Mouse (Mus musculus): Measurements from ENCODE around the gene Pum2.

DNA sequence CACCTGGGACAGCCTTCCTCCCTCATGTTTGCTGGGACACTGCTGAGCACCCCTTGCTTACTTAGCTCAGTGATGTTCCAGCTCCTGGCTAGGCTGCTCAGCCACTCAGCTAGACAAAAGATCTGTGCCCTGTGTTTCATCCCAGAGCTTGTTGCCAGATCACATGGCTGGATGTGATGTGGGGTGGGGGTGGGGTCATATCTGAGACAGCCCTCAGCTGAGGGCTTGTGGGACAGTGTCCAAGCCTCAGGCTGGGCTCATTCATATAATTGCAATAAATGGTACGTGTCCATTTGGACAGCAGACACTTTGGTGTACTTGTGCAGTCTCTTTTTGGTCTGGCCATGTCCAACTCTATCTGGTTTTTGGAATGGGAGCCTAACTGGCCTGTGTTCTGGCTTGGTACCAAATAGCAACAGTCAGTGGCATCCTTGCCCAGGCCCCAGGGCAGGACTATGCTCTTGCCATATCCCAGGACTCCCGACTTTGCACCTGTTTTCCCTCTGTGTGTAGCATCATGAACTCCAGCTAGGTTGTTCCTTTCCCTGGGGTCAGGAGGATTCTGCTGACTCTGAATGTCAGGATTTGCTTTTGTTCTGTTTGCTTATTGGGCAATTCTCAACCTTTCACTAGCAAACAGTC lies 119.6 kb downstream of the Pum2 start:
- no peak for TF ChIP-seq POLR2A (IDR thresholded peaks at IDR 0.05; ENCODE audit: borderline replicate concordance, control insufficient read depth, low read depth, low read length)
- no peak for TF ChIP-seq CTCF (IDR thresholded peaks at IDR 0.05; ENCODE audit: control insufficient read depth, insufficient read depth, low read length)

All from bone marrow, adult 2 months (tissue).